Mouse (Mus musculus) mouse trophoblast stem cell (cell line): ENCODE data around the gene Srsf1.

Experiments used
- in situ Hi-C, 2 experiments: fragments of 300-500 bp; cut with MseI, MboI; formaldehyde crosslinking; loops; 2 replicates in 1 of 2; 3 replicates in 1 of 2; pipeline ENCODE4 v1.15.1; 2025

The Srsf1 gene

GRCm38 (mm10) chr11:88046944-88047794 lies at the start of gene Srsf1:
Gene Srsf1 (plus strand): TSS chr11:88047373.
- in situ Hi-C loops: loop anchor here (5.0 kb wide), 2 partner anchors 75 to 80 kb away; no protein-coding TSS in a partner anchor

GRCm38 (mm10) chr11:87999751-88000150 lies 47.4 kb upstream of the Srsf1 start:
- in situ Hi-C loops: no loop called here

GRCm38 (mm10) chr11:88002738-88003137 lies 44.4 kb upstream of the Srsf1 start:
- in situ Hi-C loops: no loop called here

- in situ Hi-C loops: no loop called here
These were observed 43.0 kb upstream of the Srsf1 start for GRCm38 (mm10) chr11:88004123-88004522.

GRCm38 (mm10) chr11:88008641-88009040 lies 38.5 kb upstream of the Srsf1 start:
- in situ Hi-C loops: no loop called here

- in situ Hi-C loops: no loop called here
These were observed 37.5 kb upstream of the Srsf1 start for GRCm38 (mm10) chr11:88009542-88010190.

GRCm38 (mm10) chr11:88011208-88011913 lies 35.8 kb upstream of the Srsf1 start:
- in situ Hi-C loops: no loop called here

- in situ Hi-C loops: no loop called here
These were observed 35.2 kb upstream of the Srsf1 start for GRCm38 (mm10) chr11:88011914-88012419.

- in situ Hi-C loops: no loop called here
These were observed 34.4 kb upstream of the Srsf1 start for GRCm38 (mm10) chr11:88012621-88013244.

GRCm38 (mm10) chr11:88013632-88014031 lies 33.5 kb upstream of the Srsf1 start:
- in situ Hi-C loops: no loop called here

- in situ Hi-C loops: no loop called here
These were observed 32.0 kb upstream of the Srsf1 start for GRCm38 (mm10) chr11:88015161-88015560.

GRCm38 (mm10) chr11:88015795-88016194 lies 31.4 kb upstream of the Srsf1 start:
- in situ Hi-C loops: no loop called here

GRCm38 (mm10) chr11:88023933-88024332 lies 23.2 kb upstream of the Srsf1 start:
- in situ Hi-C loops: no loop called here

- in situ Hi-C loops: no loop called here
These were observed 19.7 kb upstream of the Srsf1 start for GRCm38 (mm10) chr11:88027391-88028035.

- in situ Hi-C loops: no loop called here
These were observed 18.9 kb upstream of the Srsf1 start for GRCm38 (mm10) chr11:88028193-88028684.

- in situ Hi-C loops: no loop called here
These were observed 17.0 kb upstream of the Srsf1 start for GRCm38 (mm10) chr11:88030219-88030618.

GRCm38 (mm10) chr11:88030836-88031235 lies 16.3 kb upstream of the Srsf1 start:
- in situ Hi-C loops: no loop called here

- in situ Hi-C loops: no loop called here
These were observed 15.4 kb upstream of the Srsf1 start for GRCm38 (mm10) chr11:88031753-88032152.

- in situ Hi-C loops: no loop called here
These were observed 11.2 kb upstream of the Srsf1 start for GRCm38 (mm10) chr11:88035970-88036369.

- in situ Hi-C loops: no loop called here
These were observed 10.4 kb upstream of the Srsf1 start for GRCm38 (mm10) chr11:88036761-88037251.

- in situ Hi-C loops: no loop called here
These were observed 9.8 kb upstream of the Srsf1 start for GRCm38 (mm10) chr11:88037386-88037785.
